Mouse (Mus musculus): ENCODE results near the gene Furin. TPM values are rescaled to one million over a fixed set of nuclear protein-coding genes. Genes with fewer than 3 reads are reported as not detected.
A peak's percentile ranks its signal among the peaks of the same experiment; 100 is the strongest.

Gene Furin
- total and polyA plus RNA-seq, 3 experiments = 1.5 to 20.9 (median 13.5) TPM

DNA sequence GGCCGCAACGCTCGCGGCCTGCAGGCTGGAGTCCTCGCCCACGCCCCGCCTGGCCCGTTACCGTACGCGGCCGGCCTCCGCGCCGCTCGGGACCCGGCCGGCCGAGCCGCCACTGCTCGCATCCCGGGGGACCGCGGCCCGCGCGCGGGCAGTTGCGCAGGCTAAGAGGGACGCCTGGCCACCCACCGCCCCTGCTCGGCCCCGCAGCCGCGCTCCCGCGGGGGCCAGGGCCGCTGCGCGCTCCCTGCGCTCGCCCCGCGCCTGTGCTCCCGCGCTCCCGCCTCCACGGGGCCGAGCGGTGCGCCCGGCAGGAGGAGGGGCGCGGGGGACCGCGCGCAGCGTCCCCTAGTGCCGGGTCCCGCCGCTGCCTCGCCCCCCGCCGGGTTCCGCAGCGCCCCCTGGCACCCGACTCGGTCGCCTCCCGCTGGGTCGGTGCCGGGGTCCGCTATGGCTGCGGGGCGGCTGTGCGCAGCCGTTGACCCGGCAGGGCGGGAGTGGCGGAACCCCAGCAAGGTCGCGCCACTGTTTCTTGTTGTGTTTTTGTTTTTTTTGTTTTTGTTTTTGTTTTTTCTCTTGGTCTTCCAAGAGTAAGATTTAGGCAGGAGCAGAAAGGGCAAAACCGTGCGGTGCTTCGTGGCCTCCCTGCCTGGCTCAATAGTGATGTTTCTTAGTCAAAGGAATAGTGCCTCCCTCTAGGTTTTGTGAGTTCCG lies 34.0 kb downstream of the Furin start, which contains the start of gene Man2a2:
Gene Man2a2, minus strand, starts transcription at position 335 of the 711 bp plus-strand sequence.
- Histone ChIP-seq H3K9ac (ENCODE audit: insufficient read depth, low read depth) (peak within 1 kb of the TSS; percentile 95), H3K27me3 (replicated peaks) (no peaks in the 10 kb centered on the region), H3K4me1 (ENCODE audit: control insufficient read depth in 1 of 2, insufficient read depth in 2 of 2) (peaks cover 23 to 74% of the 10 kb centered on the region in 2 experiments), H3K79me2 (replicated peaks; ENCODE audit: control insufficient read depth, extremely low read depth, insufficient read depth, poor library complexity, severe bottlenecking) (peaks cover 6% of the 10 kb centered on the region), H3K4me3 (replicated peaks in 1 of 3; ENCODE audit: low read depth in 2 of 3, low read length in 2 of 3, poor library complexity in 1 of 3) (peak within 1 kb of the TSS; percentile 81 to 93 (median 88)), H3K9me3 (replicated peaks; ENCODE audit: low read length) (no peaks in the 10 kb centered on the region), H3K27ac (ENCODE audit: insufficient read depth, low read depth) (peak within 1 kb of the TSS; percentile 61; the same call in 1 of the 2 replicates), H3K36me3 (replicated peaks in 1 of 2; ENCODE audit: control insufficient read depth in 1 of 2, insufficient read depth in 1 of 2, low read length in 1 of 2) (peaks cover 24 to 25% of the 10 kb centered on the region in 2 experiments), H3K4me2 (ENCODE audit: insufficient read depth, low read depth, poor library complexity, severe bottlenecking) (peak within 1 kb of the TSS; percentile 80)
- TF ChIP-seq ETS1 (conservative IDR thresholded peaks at IDR 0.05; ENCODE audit: low read depth, low read length) = no peak
- peak; percentile 75 for TF ChIP-seq TCF12 (IDR thresholded peaks at IDR 0.05; ENCODE audit: low read depth, low read length)
- no peak for TF ChIP-seq MYC (IDR thresholded peaks at IDR 0.05; ENCODE audit: low read depth, low read length)
- TF ChIP-seq NELFE (IDR thresholded peaks at IDR 0.05; ENCODE audit: low read depth, low read length) = peak; percentile 68
- TF ChIP-seq MAZ (IDR thresholded peaks at IDR 0.05; ENCODE audit: low read depth, low read length) = no peak; the same call in 1 of the 2 replicates
- no peak for TF ChIP-seq KAT2A (IDR thresholded peaks at IDR 0.05; ENCODE audit: insufficient replicate concordance, low read length)
- TF ChIP-seq POLR2A (IDR thresholded peaks at IDR 0.05; ENCODE audit: low read depth, low read length) = peak; percentile 48
- TF ChIP-seq UBTF (IDR thresholded peaks at IDR 0.05; ENCODE audit: low read depth, low read length) = peak; percentile 68
- no peak for TF ChIP-seq E2F4 (IDR thresholded peaks at IDR 0.05; ENCODE audit: insufficient replicate concordance, low read depth, low read length)
- TF ChIP-seq MEF2A (IDR thresholded peaks at IDR 0.05; ENCODE audit: borderline replicate concordance, low read depth, low read length) = peak; percentile 70; the same call in 1 of the 2 replicates
- TF ChIP-seq CHD1 (IDR thresholded peaks at IDR 0.05; ENCODE audit: low read depth, low read length) = no peak
- TF ChIP-seq MAFK (IDR thresholded peaks at IDR 0.05; ENCODE audit: insufficient replicate concordance, low read length) = no peak
- TF ChIP-seq TBP (conservative IDR thresholded peaks at IDR 0.05; ENCODE audit: low read depth, low read length) = no peak
- TF ChIP-seq ELF1 (IDR thresholded peaks at IDR 0.05; ENCODE audit: low read depth, low read length) = peak; percentile 66
- peak; percentile 57 for TF ChIP-seq SMC3 (IDR thresholded peaks at IDR 0.05; ENCODE audit: low read depth, low read length)
- no peak for TF ChIP-seq ZC3H11A (IDR thresholded peaks at IDR 0.05; ENCODE audit: low read depth, low read length)
- TF ChIP-seq ZNF384 (IDR thresholded peaks at IDR 0.05; ENCODE audit: low read depth, low read length) = no peak
- TF ChIP-seq MXI1 (IDR thresholded peaks at IDR 0.05; ENCODE audit: low read depth, low read length) = 0 out of 2 replicates have a peak, but pooled peaks have one; percentile 34
- no peak for TF ChIP-seq RCOR1 (conservative IDR thresholded peaks at IDR 0.05; ENCODE audit: low read depth, low read length)
- TF ChIP-seq SIN3A (IDR thresholded peaks at IDR 0.05; ENCODE audit: low read length) = no peak
- no peak for TF ChIP-seq CHD2 (IDR thresholded peaks at IDR 0.05; ENCODE audit: low read length)
- peak; percentile 31; the same call in 1 of the 2 replicates for TF ChIP-seq IRF4 (IDR thresholded peaks at IDR 0.05; ENCODE audit: low read depth, low read length)
- peak; percentile 66 for TF ChIP-seq NRF1 (IDR thresholded peaks at IDR 0.05; ENCODE audit: low read depth, low read length)
- no peak for TF ChIP-seq ZKSCAN1 (IDR thresholded peaks at IDR 0.05; ENCODE audit: borderline replicate concordance, low read depth, low read length)
- peak in 1 of 2 experiments; percentile 99; a peak in 2 of 4 replicates for TF ChIP-seq CTCF (conservative IDR thresholded peaks at IDR 0.05 in 1 of 2, IDR thresholded peaks at IDR 0.05 in 1 of 2; ENCODE audit: low read depth in 2 of 2, low read length in 2 of 2)
- TF ChIP-seq MAX (IDR thresholded peaks at IDR 0.05; ENCODE audit: low read length) = no peak
- no peak for TF ChIP-seq BHLHE40 (IDR thresholded peaks at IDR 0.05; ENCODE audit: low read depth, low read length)
- dilution Hi-C loops (cut with MboI; ENCODE audit: extremely low pct_ligation_motif_present, extremely low pct_unique_long_range_greater_than_20kb, low sequenced_read_pairs) = no loop called here
- in situ Hi-C loops (cut with MboI; ENCODE audit: low pct_ligation_motif_present, low pct_unique_long_range_greater_than_20kb, low sequenced_read_pairs) = loop anchor here (10.0 kb wide), 1 partner anchor 226 kb away; no protein-coding TSS in a partner anchor
- no peak for DNase-seq (ENCODE audit: extremely low read depth)
